Mouse (Mus musculus) stomach, postnatal 0 days (tissue): ENCODE data around the gene Cnot8.
A peak's percentile ranks its signal among the peaks of the same experiment; 100 is the strongest.

Experiments
- CTCF ChIP-seq: IDR thresholded peaks from 2 replicates; pipeline ENCODE4 v1.5.1; 2016; ENCODE audit warnings: antibody characterized with exemption, low read depth, mild to moderate bottlenecking, moderate library complexity
- EP300 ChIP-seq: optimal IDR thresholded peaks from 2 replicates; pipeline ENCODE3; 2016; ENCODE audit warnings: antibody characterized with exemption

- TF ChIP-seq EP300 (no peak), CTCF (peak; percentile 41)
Observed at GRCm38 (mm10) chr11:58107009-58107408, 3.1 kb downstream of the Cnot8 start.
